Mouse (Mus musculus) ES-Bruce4 (cell line): ENCODE measurements around the gene Sos2. TPM values are rescaled to one million over a fixed set of nuclear protein-coding genes. Genes with fewer than 3 reads are reported as not detected.

Experiments used
- H3K27ac ChIP-seq: 2 replicates; pipeline ENCODE4 v1.5.1; 2012; ENCODE audit warnings: low read length, inconsistent platforms; ENCODE audit not compliant: insufficient read depth
- H3K27me3 ChIP-seq: 2 replicates; pipeline ENCODE4 v1.6.1; 2012; ENCODE audit warnings: mild to moderate bottlenecking, low read length, inconsistent platforms; ENCODE audit not compliant: control insufficient read depth, poor library complexity, insufficient read depth, severe bottlenecking
- H3K36me3 ChIP-seq: 2 replicates; pipeline ENCODE4 v1.6.1; 2012; ENCODE audit warnings: inconsistent platforms, mild to moderate bottlenecking, low read length, moderate library complexity; ENCODE audit not compliant: control insufficient read depth, poor library complexity, insufficient read depth, severe bottlenecking
- H3K4me1 ChIP-seq: one replicate; pipeline ENCODE4 v1.8.1; 2011; ENCODE audit warnings: low read length; ENCODE audit not compliant: control insufficient read depth, insufficient read depth
- H3K4me3 ChIP-seq: 2 replicates; pipeline ENCODE4 v1.5.1; 2011; ENCODE audit warnings: low read depth, mild to moderate bottlenecking, low read length
- H3K9ac ChIP-seq: 2 replicates; pipeline ENCODE4 v1.6.1; 2012; ENCODE audit warnings: low read depth, mild to moderate bottlenecking, inconsistent platforms; ENCODE audit not compliant: poor library complexity, severe bottlenecking
- H3K9me3 ChIP-seq: replicated peaks from 2 replicates; pipeline ENCODE4 v1.6.1; 2012; ENCODE audit warnings: mild to moderate bottlenecking, low read length, inconsistent platforms; ENCODE audit not compliant: control insufficient read depth, poor library complexity, insufficient read depth, severe bottlenecking
- CTCF ChIP-seq: IDR thresholded peaks from one replicate; pipeline ENCODE4 v1.8.1; 2011; ENCODE audit warnings: low read depth, low read length
- EP300 ChIP-seq: IDR thresholded peaks from 2 replicates; pipeline ENCODE4 v1.6.1; 2011; ENCODE audit warnings: low read depth, low read length; ENCODE audit not compliant: insufficient read depth
- POLR2A ChIP-seq: IDR thresholded peaks from one replicate; pipeline ENCODE4 v1.8.1; 2011; ENCODE audit warnings: low read length; ENCODE audit not compliant: insufficient read depth
- polyA plus RNA-seq: library from polyadenylated mRNA; stranded (reverse); fragments of >200 nt; gene quantifications from 2 replicates; pipeline ENCODE4 v1.2.4, GENCODE M21; 2011; ENCODE audit warnings: low read depth; ENCODE audit not compliant: missing spikeins, insufficient read depth, insufficient read length

Sos2 gene
- polyA plus RNA-seq, 1 experiment = 21.6 TPM

DNA sequence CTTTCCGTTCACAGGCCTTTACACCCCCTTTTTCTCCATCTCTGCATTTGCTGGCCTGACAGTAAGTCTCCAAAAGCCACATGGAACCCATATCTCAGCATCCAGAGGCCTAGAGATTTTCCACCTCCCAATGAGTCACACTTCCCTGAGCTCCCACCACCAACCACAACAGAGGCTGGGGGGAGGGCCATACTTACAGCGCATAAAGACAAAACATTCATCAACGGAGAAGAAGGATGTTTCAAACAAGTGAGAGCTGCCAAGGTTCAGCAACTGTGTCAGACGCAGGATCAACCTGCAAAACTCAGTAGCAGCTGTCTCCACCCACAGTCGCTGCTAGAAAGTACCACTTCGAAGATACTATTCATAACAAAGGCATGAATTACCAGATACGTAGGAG is 142.3 kb downstream of the Sos2 start:
- Histone ChIP-seq H3K27ac (no peak overlapping the region), H3K27me3 (no peaks in the 10 kb centered on the region), H3K9ac (no peak overlapping the region), H3K9me3 (no peaks in the 10 kb centered on the region), H3K4me1 (no peaks in the 10 kb centered on the region), H3K36me3 (no peaks in the 10 kb centered on the region), H3K4me3 (no peak overlapping the region)
- no peak for TF ChIP-seq POLR2A
- TF ChIP-seq EP300 = no peak
- TF ChIP-seq CTCF = no peak

DNA sequence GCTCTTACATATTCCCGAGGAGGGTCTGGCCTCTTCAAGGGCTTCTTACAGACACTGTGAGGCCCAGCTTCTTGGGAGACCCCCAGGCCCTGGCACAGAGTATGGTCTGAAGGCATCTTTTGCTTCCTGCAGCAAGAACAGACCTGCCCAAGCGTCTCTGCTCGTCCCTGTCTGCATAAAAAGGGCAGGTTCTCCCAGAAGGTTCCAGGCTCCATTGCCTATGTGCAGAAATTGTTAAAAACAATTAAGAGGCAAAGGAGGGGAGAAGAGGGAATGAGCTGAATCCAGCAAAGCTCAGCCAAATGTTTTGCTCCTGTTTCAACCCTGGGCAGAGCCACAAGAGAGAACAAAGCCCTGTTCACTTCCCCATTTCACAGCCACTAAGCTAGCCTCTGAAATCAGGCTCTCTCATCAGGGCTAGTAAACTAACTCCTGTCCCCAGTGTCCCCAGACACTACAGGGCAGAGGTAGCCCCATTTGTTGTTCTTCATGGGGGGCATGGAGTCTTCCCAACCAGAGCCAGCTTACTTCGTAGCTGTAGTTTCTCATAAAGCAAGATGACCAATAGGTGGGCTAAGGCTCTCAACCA is 143.2 kb downstream of the Sos2 start:
- Histone ChIP-seq H3K9ac (peak overlapping the region; percentile 37; the same call in 1 of the 2 replicates), H3K36me3 (no peaks in the 10 kb centered on the region), H3K4me3 (no peak overlapping the region), H3K9me3 (no peaks in the 10 kb centered on the region), H3K4me1 (no peaks in the 10 kb centered on the region), H3K27me3 (no peaks in the 10 kb centered on the region), H3K27ac (no peak overlapping the region)
- TF ChIP-seq EP300 (no peak), POLR2A (no peak), CTCF (no peak)

DNA sequence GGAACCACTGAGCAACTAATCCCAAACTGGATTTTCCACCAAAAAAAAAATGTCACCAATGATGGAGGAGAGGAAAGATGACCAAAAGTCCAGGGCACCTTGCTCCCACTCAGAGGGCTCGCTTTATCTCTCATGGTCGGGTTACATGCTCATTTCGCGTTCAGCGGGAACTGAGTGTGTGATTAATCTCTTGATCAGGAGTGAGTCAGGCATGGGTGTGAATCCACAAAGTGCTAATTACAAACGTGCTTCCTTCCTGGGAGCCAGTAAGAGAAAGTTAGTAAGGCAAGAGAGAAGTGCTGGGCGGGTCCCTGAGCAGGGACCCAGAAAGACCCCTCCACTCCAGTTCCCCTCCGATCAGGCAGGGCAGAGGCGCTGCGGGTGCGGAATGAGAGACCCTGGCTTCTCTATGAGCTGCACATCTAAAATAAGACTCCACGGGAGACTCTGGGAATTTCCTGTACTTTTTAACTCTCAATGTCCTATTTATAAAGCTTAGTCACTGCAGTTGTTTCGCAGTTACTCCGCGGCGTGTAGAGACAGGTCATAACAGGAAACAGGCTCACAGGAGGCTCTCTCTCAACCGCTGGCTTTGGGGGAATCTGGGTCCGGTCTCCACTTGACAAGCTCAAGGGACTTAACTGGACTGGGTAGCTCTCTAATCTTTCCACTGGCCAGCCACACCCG is 143.8 kb downstream of the Sos2 start:
- TF ChIP-seq CTCF (no peak), POLR2A (no peak)
- Histone ChIP-seq H3K4me3 (peak overlapping the region; percentile 26), H3K27ac (no peak overlapping the region), H3K9me3 (no peaks in the 10 kb centered on the region), H3K27me3 (no peaks in the 10 kb centered on the region), H3K4me1 (no peaks in the 10 kb centered on the region), H3K9ac (peak overlapping the region; percentile 37; the same call in 1 of the 2 replicates), H3K36me3 (no peaks in the 10 kb centered on the region)

DNA sequence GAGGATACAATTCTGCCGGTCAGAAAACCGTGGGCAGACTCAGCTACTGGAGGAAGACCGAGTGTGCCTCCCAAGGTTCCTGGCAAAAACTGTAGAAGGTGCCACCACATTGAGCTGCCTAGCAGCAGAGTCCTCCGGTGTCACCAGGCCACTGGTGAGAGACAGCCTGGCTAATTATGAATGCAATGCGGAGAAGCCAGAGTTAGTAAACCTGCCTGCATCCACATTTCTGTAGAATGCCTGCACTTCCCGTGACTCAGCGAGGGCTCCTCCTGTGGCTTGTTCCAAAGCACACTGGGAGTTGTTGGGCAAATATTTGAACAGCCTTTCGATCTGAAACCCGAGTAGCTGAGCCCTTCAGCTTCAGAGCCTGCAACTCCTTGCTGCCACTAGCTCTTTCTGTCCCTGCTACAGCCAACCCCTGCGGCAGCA is 144.4 kb downstream of the Sos2 start:
- TF ChIP-seq CTCF (no peak), EP300 (no peak), POLR2A (no peak)
- no peaks in the 10 kb centered on the region for H3K9me3 ChIP-seq
- H3K4me3 ChIP-seq = 0 out of 2 replicates have a peak overlapping the region, but pooled peaks have one; percentile 26
- H3K27me3 ChIP-seq = no peaks in the 10 kb centered on the region
- no peaks in the 10 kb centered on the region for H3K4me1 ChIP-seq
- H3K36me3 ChIP-seq = no peaks in the 10 kb centered on the region
- H3K9ac ChIP-seq = 0 out of 2 replicates have a peak overlapping the region, but pooled peaks have one; percentile 37
- H3K27ac ChIP-seq = no peak overlapping the region

DNA sequence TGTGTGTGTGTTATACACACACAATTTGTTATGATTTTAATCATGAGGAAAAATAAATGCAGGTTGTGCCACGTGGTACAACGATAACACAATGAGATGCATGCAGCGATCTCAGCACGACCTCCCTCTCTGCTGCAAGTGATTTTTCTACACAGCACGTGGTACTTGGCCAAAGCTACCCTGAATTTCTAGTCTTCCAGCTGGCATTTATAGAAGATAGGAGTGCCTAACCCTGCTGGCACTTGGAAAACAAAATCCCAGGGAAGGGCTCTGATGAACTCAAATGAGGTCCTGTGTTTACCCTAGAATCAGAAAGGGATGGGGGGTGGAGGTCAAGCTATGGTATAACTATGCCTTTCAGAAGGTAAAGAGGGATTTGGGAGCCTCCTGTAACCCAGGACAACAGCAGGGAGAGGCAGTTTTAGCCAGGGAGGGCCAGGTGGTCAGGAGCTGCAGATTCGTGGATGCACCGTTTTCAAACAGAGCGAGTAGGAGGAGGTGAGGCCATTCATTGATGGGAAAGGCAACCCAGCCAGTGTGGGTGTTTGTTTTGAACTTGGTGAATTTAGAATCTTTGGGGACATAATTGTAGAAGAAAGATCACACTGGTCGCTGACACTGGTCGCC is 144.9 kb downstream of the Sos2 start:
- Histone ChIP-seq H3K9ac (no peak overlapping the region), H3K4me3 (no peak overlapping the region), H3K27ac (no peak overlapping the region), H3K9me3 (no peaks in the 10 kb centered on the region), H3K4me1 (no peaks in the 10 kb centered on the region), H3K36me3 (no peaks in the 10 kb centered on the region), H3K27me3 (no peaks in the 10 kb centered on the region)
- TF ChIP-seq POLR2A = no peak
- TF ChIP-seq EP300 = no peak
- no peak for TF ChIP-seq CTCF

Other genes with a start within 250 kb of the Sos2 start
- 12.3 and 12.4 TPM in 2 replicates for gene Vcpkmt, start 98.8 kb downstream of the Sos2 start, polyA plus RNA-seq
- 25.6 and 26.2 TPM in 2 replicates for gene L2hgdh, start 43.0 kb upstream of the Sos2 start, polyA plus RNA-seq
- 28.4 and 30.4 TPM in 2 replicates for gene Atp5s, start 43.1 kb upstream of the Sos2 start, polyA plus RNA-seq
- 1.8 and 2.8 TPM in 2 replicates for gene Cdkl1, start 109.4 kb upstream of the Sos2 start, polyA plus RNA-seq
- 6.1 and 10.2 TPM in 2 replicates for gene Atl1, start 210.8 kb upstream of the Sos2 start, polyA plus RNA-seq
- gene Map4k5, start 211.3 kb upstream of the Sos2 start, polyA plus RNA-seq = 106 and 107 TPM in 2 replicates